Mouse (Mus musculus): ENCODE data around the gene Trpc1.

DNA sequence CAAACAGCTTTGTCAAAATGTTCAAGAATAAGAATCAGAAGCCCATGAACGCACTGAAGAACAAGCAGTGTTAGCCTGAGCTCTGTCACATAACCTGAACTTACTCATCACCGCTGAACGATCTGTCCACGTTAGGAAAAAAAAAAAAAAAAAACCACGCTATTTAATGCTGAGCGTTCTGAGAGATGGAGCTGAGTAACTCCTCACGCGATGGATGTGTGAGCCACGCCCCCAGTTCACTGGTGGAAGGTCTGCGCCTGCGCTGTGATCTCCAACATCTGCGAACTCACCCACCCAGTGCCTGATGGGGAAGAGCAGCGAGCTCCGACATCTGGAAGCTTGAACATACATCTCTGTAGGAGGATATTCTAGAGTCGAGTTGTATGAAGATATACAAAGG, 55.2 kb downstream of the Trpc1 start:
- TF ChIP-seq ZNF384 (IDR thresholded peaks at IDR 0.05; ENCODE audit: low read depth, low read length): peak; percentile 12; the same call in 1 of the 2 replicates
- no peak for TF ChIP-seq HCFC1 (IDR thresholded peaks at IDR 0.05; ENCODE audit: borderline replicate concordance, insufficient read depth, low read length)
- TF ChIP-seq ZC3H11A (IDR thresholded peaks at IDR 0.05; ENCODE audit: borderline replicate concordance, low read depth, low read length): no peak

All from ES-E14 (cell line).